Mouse (Mus musculus) hindbrain, embryonic 16.5 days (tissue): ENCODE data around the gene Glb1l3. TPM values are rescaled to one million over a fixed set of nuclear protein-coding genes. Genes with fewer than 3 reads are reported as not detected.
A peak's percentile ranks its signal among the peaks of the same experiment; 100 is the strongest.

Experiments used
- ATAC-seq: fragments of 200-750 bp; cut with Nextera tagmentation; 2 replicates; pipeline ENCODE4 v1.8.0; 2017; ENCODE audit warnings: moderate TSS enrichment, moderate library complexity
- H3K27ac ChIP-seq: fragments of 300-500 bp; sonication (generic); 2 replicates; pipeline ENCODE4 v1.5.1; 2014; ENCODE audit warnings: low read depth, mild to moderate bottlenecking, control low read depth, low read length, moderate library complexity
- H3K27me3 ChIP-seq: fragments of 300-500 bp; sonication (generic); replicated peaks from 2 replicates; pipeline ENCODE4 v1.6.1; 2014; ENCODE audit warnings: low read length; ENCODE audit not compliant: control insufficient read depth, insufficient read depth
- H3K36me3 ChIP-seq: fragments of 300-500 bp; sonication (generic); 2 replicates; pipeline ENCODE4 v1.6.1; 2014; ENCODE audit warnings: mild to moderate bottlenecking, low read length, moderate library complexity, mixed read lengths; ENCODE audit not compliant: control insufficient read depth, insufficient read depth
- H3K4me1 ChIP-seq: fragments of 300-500 bp; sonication (generic); 2 replicates; pipeline ENCODE4 v1.6.1; 2014; ENCODE audit warnings: low read depth, low read length; ENCODE audit not compliant: control insufficient read depth, insufficient read depth
- H3K4me2 ChIP-seq: fragments of 300-500 bp; sonication (generic); 2 replicates; pipeline ENCODE4 v1.6.1; 2014; ENCODE audit warnings: mild to moderate bottlenecking, low read length, control low read depth, moderate library complexity
- H3K4me3 ChIP-seq: fragments of 300-500 bp; sonication (generic); 2 replicates; pipeline ENCODE4 v1.5.1; 2014; ENCODE audit warnings: mild to moderate bottlenecking, low read length, control low read depth, moderate library complexity
- H3K9ac ChIP-seq: fragments of 300-500 bp; sonication (generic); 2 replicates; pipeline ENCODE4 v1.6.1; 2014; ENCODE audit warnings: low read depth, mild to moderate bottlenecking, control low read depth, low read length, moderate library complexity
- H3K9me3 ChIP-seq: fragments of 300-500 bp; sonication (generic); 2 replicates; pipeline ENCODE4 v1.6.1; 2014; ENCODE audit warnings: mild to moderate bottlenecking, low read length, moderate library complexity; ENCODE audit not compliant: control insufficient read depth
- WGBS: fragments of 180-500 bp; shearing (Covaris S2); extraction: QIAGEN DNeasy Blood & Tissue Kit; methylation state at CpG from one replicate; pipeline ENCODE4 v1.1.7; 2014; 5-methylcytosine and 5-hydroxymethylcytosine counted together
- polyA plus RNA-seq: library from polyadenylated mRNA; unstranded; fragments of >200 nt; fragmentation: Nextera tagmentation; extraction: Ambion mirVana; gene quantifications from 2 replicates; pipeline ENCODE4 v1.2.1, GENCODE M21; 2015

Gene Glb1l3
- polyA plus RNA-seq, 1 experiment from 2014 or later: not detected

DNA sequence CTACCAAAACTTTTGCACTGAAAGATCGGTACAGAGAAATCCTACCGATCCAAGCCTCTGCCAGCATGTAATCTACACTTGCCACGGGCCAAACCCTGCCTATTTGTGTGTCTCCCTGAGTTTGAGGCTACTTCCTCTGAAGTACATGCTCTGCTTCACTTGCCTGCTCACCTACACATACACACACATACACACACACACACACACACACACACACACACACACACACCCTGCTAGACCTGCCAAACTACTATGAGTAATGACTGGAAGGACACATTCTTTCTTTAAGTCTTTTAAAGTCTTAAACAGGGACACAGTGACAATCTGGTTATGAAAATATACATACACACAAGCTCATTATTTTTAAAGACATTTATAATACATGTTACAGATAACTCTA lies 62.5 kb downstream of the Glb1l3 start:
- no peaks in the 10 kb centered on the region for H3K36me3 ChIP-seq
- H3K4me2 ChIP-seq: no peak overlapping the region
- ATAC-seq: no peak
- no peak overlapping the region for H3K27ac ChIP-seq
- H3K27me3 ChIP-seq: no peaks in the 10 kb centered on the region
- H3K9me3 ChIP-seq: no peaks in the 10 kb centered on the region
- no peaks in the 10 kb centered on the region for H3K4me1 ChIP-seq
- WGBS: 88% methylated on average over 3 of the region's 3 CpGs
- H3K4me3 ChIP-seq: no peak overlapping the region
- no peak overlapping the region for H3K9ac ChIP-seq

GRCm38 (mm10) chr9:26792829-26793228 lies 67.9 kb downstream of the Glb1l3 start:
- ATAC-seq: peak; percentile 37; the same call in 1 of the 2 replicates
- H3K9me3 ChIP-seq: no peaks in the 10 kb centered on the region

DNA sequence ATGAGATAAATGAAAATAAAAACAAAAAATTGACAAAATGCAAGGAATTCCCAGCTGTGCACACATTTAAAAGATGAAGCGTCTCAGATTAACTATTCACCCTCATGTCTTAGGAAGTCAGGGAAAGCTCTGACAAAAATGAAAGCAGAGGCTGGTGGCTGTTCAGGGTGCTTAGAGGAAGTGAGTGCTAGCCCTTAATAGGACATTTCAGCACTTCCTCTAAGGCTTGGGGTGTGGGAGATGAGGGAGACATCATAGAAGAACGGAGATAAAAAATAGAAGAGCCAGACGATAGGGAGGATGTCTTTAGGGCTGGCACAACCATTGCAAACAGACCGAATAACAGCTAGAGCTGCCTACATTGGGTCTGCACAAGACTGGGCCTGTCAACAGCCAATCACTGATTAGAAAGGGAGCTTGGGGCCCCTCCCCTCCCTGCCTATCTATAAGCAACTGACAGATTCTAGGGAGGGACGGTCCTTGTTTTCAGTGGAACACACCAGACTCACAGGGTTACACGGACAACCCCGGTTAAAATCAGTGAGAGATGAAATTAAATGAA lies 77.2 kb downstream of the Glb1l3 start:
- Histone ChIP-seq H3K4me3 (no peak overlapping the region), H3K9ac (no peak overlapping the region), H3K36me3 (no peaks in the 10 kb centered on the region), H3K4me1 (no peaks in the 10 kb centered on the region), H3K27ac (no peak overlapping the region), H3K27me3 (no peaks in the 10 kb centered on the region), H3K4me2 (no peak overlapping the region), H3K9me3 (no peaks in the 10 kb centered on the region)
- 59% methylated on average over 7 of the region's 7 CpGs for WGBS
- 0 out of 2 replicates have a peak, but pooled peaks have one; percentile 73 for ATAC-seq

More at GRCm38 (mm10) chr9:26792829-26793228, 67.9 kb downstream of the Glb1l3 start:
- 77% methylated on average over 3 of the region's 3 CpGs for WGBS
- Histone ChIP-seq H3K36me3 (no peaks in the 10 kb centered on the region), H3K4me3 (no peak overlapping the region), H3K4me2 (no peak overlapping the region), H3K4me1 (no peaks in the 10 kb centered on the region), H3K27me3 (no peaks in the 10 kb centered on the region), H3K27ac (no peak overlapping the region), H3K9ac (no peak overlapping the region)

GRCm38 (mm10) chr9:26778421-26778820 lies 82.3 kb downstream of the Glb1l3 start:
- Histone ChIP-seq H3K9ac (no peak overlapping the region), H3K9me3 (no peaks in the 10 kb centered on the region), H3K4me3 (no peak overlapping the region), H3K4me1 (no peaks in the 10 kb centered on the region), H3K27me3 (no peaks in the 10 kb centered on the region), H3K36me3 (no peaks in the 10 kb centered on the region), H3K27ac (no peak overlapping the region), H3K4me2 (no peak overlapping the region)
- ATAC-seq: no peak
- WGBS: 85% methylated on average over 7 of the region's 7 CpGs

- ATAC-seq: peak; percentile 82
- WGBS: 60% methylated on average over 6 of the region's 6 CpGs
- no peaks in the 10 kb centered on the region for H3K9me3 ChIP-seq
- H3K9ac ChIP-seq: no peak overlapping the region
- H3K4me1 ChIP-seq: no peaks in the 10 kb centered on the region
- H3K27ac ChIP-seq: no peak overlapping the region
- H3K27me3 ChIP-seq: no peaks in the 10 kb centered on the region
- no peak overlapping the region for H3K4me3 ChIP-seq
- H3K4me2 ChIP-seq: no peak overlapping the region
- H3K36me3 ChIP-seq: no peaks in the 10 kb centered on the region
These were observed 84.4 kb downstream of the Glb1l3 start for GRCm38 (mm10) chr9:26776122-26776902.

- 82% methylated on average over 2 of the region's 2 CpGs for WGBS
- no peaks in the 10 kb centered on the region for H3K36me3 ChIP-seq
- no peak for ATAC-seq
These were observed 85.0 kb downstream of the Glb1l3 start for GRCm38 (mm10) chr9:26775700-26776099.

GRCm38 (mm10) chr9:26768181-26768580 lies 92.5 kb downstream of the Glb1l3 start:
- H3K27me3 ChIP-seq: no peaks in the 10 kb centered on the region
- no peak overlapping the region for H3K4me3 ChIP-seq
- WGBS: 91% methylated on average over 3 of the region's 3 CpGs
- no peaks in the 10 kb centered on the region for H3K9me3 ChIP-seq
- H3K4me1 ChIP-seq: no peaks in the 10 kb centered on the region
- H3K9ac ChIP-seq: no peak overlapping the region
- no peak overlapping the region for H3K4me2 ChIP-seq
- no peak for ATAC-seq
- no peak overlapping the region for H3K27ac ChIP-seq
- no peaks in the 10 kb centered on the region for H3K36me3 ChIP-seq

More at GRCm38 (mm10) chr9:26775700-26776099, 85.0 kb downstream of the Glb1l3 start:
- Histone ChIP-seq H3K27me3 (no peaks in the 10 kb centered on the region), H3K4me1 (no peaks in the 10 kb centered on the region), H3K4me2 (no peak overlapping the region), H3K27ac (0 out of 2 replicates have a peak overlapping the region, but pooled peaks have one; percentile 7), H3K9me3 (no peaks in the 10 kb centered on the region), H3K4me3 (no peak overlapping the region), H3K9ac (no peak overlapping the region)

Other genes starting within 250 kb of the Glb1l3 start
- gene B3gat1, start 127.2 kb downstream of the Glb1l3 start, polyA plus RNA-seq: 32.6 and 45.4 TPM in 2 replicates
- 2.6 and 3.5 TPM in 2 replicates for gene Glb1l2, start 54.4 kb downstream of the Glb1l3 start, polyA plus RNA-seq
- gene Gm1110, start 62.2 kb upstream of the Glb1l3 start, polyA plus RNA-seq: 0.30 and 0.48 TPM in 2 replicates
- gene Acad8, start 138.7 kb upstream of the Glb1l3 start, polyA plus RNA-seq: 38.8 and 40.2 TPM in 2 replicates
- 127 and 143 TPM in 2 replicates for gene Thyn1, start 138.8 kb upstream of the Glb1l3 start, polyA plus RNA-seq
- gene Vps26b, start 169.2 kb upstream of the Glb1l3 start, polyA plus RNA-seq: 79.7 and 85.7 TPM in 2 replicates
- gene Ncapd3, start 169.3 kb upstream of the Glb1l3 start, polyA plus RNA-seq: 11.6 and 15.3 TPM in 2 replicates